Mouse (Mus musculus) effector memory CD4-positive, alpha-beta T cell, adult 5 months (primary cell): Measurements from ENCODE around the gene Gm20738. TPM values are rescaled to one million over a fixed set of nuclear protein-coding genes. Genes with fewer than 3 reads are reported as not detected.

ENCODE experiments used
- polyA plus RNA-seq: library from polyadenylated mRNA; unstranded; fragments of 100-300 nt; shearing (Covaris generic); gene quantifications from one replicate; pipeline ENCODE4 v1.2.1, GENCODE M21; 2017

Gm20738 gene
- not detected for polyA plus RNA-seq

GRCm38 (mm10) chrY:37957511-37957910 is at the start of gene Gm20738:
Gm20738 (plus strand) TSS chrY:37957811.

